Mouse (Mus musculus) kidney, adult 2 months (tissue): ENCODE measurements at regions not wholly inside any gene's neighbourhood (a gene's known extent, or its start where the extent isn't known, plus 50 kb on each side); places are given as distances from the start of the nearest gene placed in this dataset.

Source experiments
- CTCF ChIP-seq: fragments of 200-500 bp; conservative IDR thresholded peaks from 2 replicates; pipeline ENCODE4 v1.5.1; 2011; ENCODE audit warnings: low read depth, mild to moderate bottlenecking, control low read depth, low read length, moderate library complexity, mixed read lengths; ENCODE audit not compliant: insufficient read depth, insufficient read length
- POLR2A ChIP-seq: fragments of 200-500 bp; IDR thresholded peaks from one replicate; pipeline ENCODE4 v1.6.1; 2011; ENCODE audit warnings: low read depth, low read length, control low read depth

DNA sequence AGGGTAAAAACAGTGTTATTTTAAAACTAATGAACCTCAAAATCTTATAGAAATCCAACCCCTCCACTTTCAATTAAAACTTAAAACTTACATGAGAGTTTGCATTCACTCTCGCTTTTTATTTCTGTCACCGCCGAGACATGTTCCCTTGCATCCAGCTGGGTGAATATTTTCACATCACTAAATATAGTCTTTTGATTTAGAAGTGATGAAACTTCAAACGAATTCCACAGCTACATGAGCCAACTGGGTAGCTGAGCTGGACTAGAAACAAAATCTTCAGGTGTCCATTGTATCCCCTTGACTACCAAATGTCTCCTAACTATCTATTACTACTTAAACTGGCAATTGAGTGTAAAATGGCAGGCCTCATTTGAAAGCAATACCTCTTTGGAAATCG lies 657.5 kb upstream of the B3galt2 start:
- TF ChIP-seq CTCF (no peak), POLR2A (no peak)
